Mouse (Mus musculus): ENCODE results near the gene Plcl2.

DNA sequence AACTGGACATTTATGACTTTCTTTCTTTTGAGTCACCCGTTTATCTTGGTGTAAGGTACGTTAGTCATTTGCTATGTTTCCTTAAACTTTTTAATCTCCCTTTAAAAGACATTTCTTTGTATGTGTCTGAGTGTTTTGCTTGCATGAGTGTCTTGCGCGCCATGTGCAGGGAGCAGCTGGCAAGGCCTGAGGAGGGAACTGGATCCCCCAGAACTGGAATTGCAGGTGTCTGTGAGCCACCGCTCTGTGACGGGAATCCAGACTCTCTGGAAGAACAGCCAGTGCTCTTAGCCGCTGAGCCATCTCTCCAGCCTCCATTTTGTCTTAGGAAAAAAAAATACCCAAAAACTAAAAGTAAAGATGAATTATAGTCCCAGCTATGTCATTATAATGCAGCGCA is 48.9 kb upstream of the Plcl2 start:
- no peak for TF ChIP-seq CTCF (IDR thresholded peaks at IDR 0.05; ENCODE audit: extremely low read depth, insufficient read length, insufficient replicate concordance, low read depth, low read length)
- no peak for TF ChIP-seq POLR2A (IDR thresholded peaks at IDR 0.05; ENCODE audit: low read depth, low read length)

All from small intestine, adult 2 months (tissue).